Mouse (Mus musculus): ENCODE measurements around the gene Naip2.

- TF ChIP-seq MYOD1 (IDR thresholded peaks at IDR 0.05; ENCODE audit: control insufficient read depth, insufficient read length, low read depth): no peak
- no peak for TF ChIP-seq MAX (IDR thresholded peaks at IDR 0.05)
- TF ChIP-seq CTCF (IDR thresholded peaks at IDR 0.05; ENCODE audit: control insufficient read depth, insufficient read depth, insufficient read length): no peak
- no peak for TF ChIP-seq USF1 (IDR thresholded peaks at IDR 0.05; ENCODE audit: low read depth)
- TF ChIP-seq MYOG (IDR thresholded peaks at IDR 0.05; ENCODE audit: control insufficient read depth, extremely low read depth, insufficient read length): no peak
- no peak for TF ChIP-seq CEBPB (IDR thresholded peaks at IDR 0.05; ENCODE audit: low read depth)
Observed at GRCm38 (mm10) chr13:100125258-100125643, 76.6 kb downstream of the Naip2 start.
